Mouse (Mus musculus) frontal cortex, postnatal 25 days (tissue): Measurements from ENCODE around the gene Fancm.
"Not testable (repeated sequence)": the region's sequence is repeated elsewhere in the genome, so short reads cannot be mapped to it uniquely, and the experiment has no call there.

Experiments used
- DNase-seq, 2 experiments: peaks; one replicate each; pipeline ENCODE4 v3.0.0; 2022; ENCODE audit warnings: low spot score in 2 of 2

Gene Fancm

GRCm38 (mm10) chr12:65075085-65075732 lies at the start of gene Fancm:
Gene Fancm, plus strand, starts transcription at chr12:65075603.
- DNase-seq, result peak; percentile 75 to 87

GRCm38 (mm10) chr12:65035839-65036189 lies 39.6 kb upstream of the Fancm start:
- DNase-seq, result no peak

- DNase-seq, result peak; percentile 74 to 79
Measured at GRCm38 (mm10) chr12:65036190-65036870, 39.1 kb upstream of the Fancm start, which contains the start of gene Prpf39. Gene Prpf39, plus strand, starts transcription at chr12:65036333.

GRCm38 (mm10) chr12:65036892-65037545 lies 38.4 kb upstream of the Fancm start:
- DNase-seq, result no peak

GRCm38 (mm10) chr12:65037546-65037937 lies 37.9 kb upstream of the Fancm start:
- DNase-seq, result no peak

- no peak for DNase-seq
Measured at GRCm38 (mm10) chr12:65048799-65049198, 26.6 kb upstream of the Fancm start.

GRCm38 (mm10) chr12:65058203-65058602 lies 17.2 kb upstream of the Fancm start:
- DNase-seq, result no peak

GRCm38 (mm10) chr12:65061082-65061481 lies 14.3 kb upstream of the Fancm start:
- DNase-seq, result no peak

GRCm38 (mm10) chr12:65065241-65065640 lies 10.2 kb upstream of the Fancm start:
- DNase-seq, result no peak

GRCm38 (mm10) chr12:65066234-65066633 lies 9.2 kb upstream of the Fancm start:
- DNase-seq, result no peak

- DNase-seq, result no peak
Measured at GRCm38 (mm10) chr12:65068409-65068808, 7.0 kb upstream of the Fancm start.

- DNase-seq, result no peak
Measured at GRCm38 (mm10) chr12:65072911-65073610, 2.3 kb upstream of the Fancm start.

GRCm38 (mm10) chr12:65073611-65074178 lies 1.7 kb upstream of the Fancm start, which contains the start of gene Fkbp3:
Gene Fkbp3, minus strand, starts transcription at chr12:65074007.
- peak; percentile 90 to 95 for DNase-seq

GRCm38 (mm10) chr12:65074651-65075050 lies 752 bp upstream of the Fancm start:
- DNase-seq, result no peak

GRCm38 (mm10) chr12:65075733-65076310 lies 419 bp downstream of the Fancm start:
- no peak for DNase-seq

GRCm38 (mm10) chr12:65076906-65077305 lies 1.5 kb downstream of the Fancm start:
- no peak for DNase-seq

GRCm38 (mm10) chr12:65108746-65109145 lies 33.3 kb downstream of the Fancm start:
- no peak for DNase-seq

GRCm38 (mm10) chr12:65111503-65111902 lies 36.1 kb downstream of the Fancm start:
- no peak for DNase-seq

GRCm38 (mm10) chr12:65112811-65113210 lies 37.4 kb downstream of the Fancm start:
- DNase-seq, result no peak

GRCm38 (mm10) chr12:65113925-65114324 lies 38.5 kb downstream of the Fancm start:
- no peak for DNase-seq

- DNase-seq, result not testable (repeated sequence)
Measured at GRCm38 (mm10) chr12:65114978-65115377, 39.6 kb downstream of the Fancm start.
